Mouse (Mus musculus): ENCODE measurements at regions not wholly inside any gene's neighbourhood (a gene's known extent, or its start where the extent isn't known, plus 50 kb on each side); places are given as distances from the start of the nearest gene placed in this dataset.

- no peak overlapping the region for H3K4me2 ChIP-seq
- 45% methylated on average over 2 of the region's 2 CpGs for WGBS
- H3K27me3 ChIP-seq, result no peaks in the 10 kb centered on the region
- no peak overlapping the region for H3K27ac ChIP-seq
- H3K4me3 ChIP-seq, result no peak overlapping the region
- H3K36me3 ChIP-seq (ENCODE audit: poor library complexity, severe bottlenecking), result no peaks in the 10 kb centered on the region
- no peaks in the 10 kb centered on the region for H3K9me3 ChIP-seq (replicated peaks)
- no peak overlapping the region for H3K9ac ChIP-seq
- H3K4me1 ChIP-seq, result no peaks in the 10 kb centered on the region
- no peak for ATAC-seq
Observed at GRCm38 (mm10) chr3:114463267-114463666, 432.9 kb downstream of the Col11a1 start.

GRCm38 (mm10) chr3:114463714-114464545 lies 433.6 kb downstream of the Col11a1 start:
- 62% methylated on average over 5 of the region's 5 CpGs for WGBS
- Histone ChIP-seq H3K27ac (no peak overlapping the region), H3K9ac (no peak overlapping the region), H3K9me3 (replicated peaks) (no peaks in the 10 kb centered on the region), H3K4me2 (no peak overlapping the region), H3K27me3 (no peaks in the 10 kb centered on the region), H3K4me1 (no peaks in the 10 kb centered on the region), H3K36me3 (ENCODE audit: poor library complexity, severe bottlenecking) (no peaks in the 10 kb centered on the region), H3K4me3 (no peak overlapping the region)
- 0 out of 2 replicates have a peak, but pooled peaks have one; percentile 30 for ATAC-seq

- no peaks in the 10 kb centered on the region for H3K36me3 ChIP-seq (ENCODE audit: poor library complexity, severe bottlenecking)
- no peak overlapping the region for H3K27ac ChIP-seq
- no peaks in the 10 kb centered on the region for H3K4me1 ChIP-seq
- no peak overlapping the region for H3K4me3 ChIP-seq
- ATAC-seq, result no peak
- H3K9ac ChIP-seq, result no peak overlapping the region
- H3K9me3 ChIP-seq (replicated peaks), result no peaks in the 10 kb centered on the region
- 78% methylated on average over 2 of the region's 2 CpGs for WGBS
- H3K4me2 ChIP-seq, result no peak overlapping the region
- H3K27me3 ChIP-seq, result no peaks in the 10 kb centered on the region
Observed at GRCm38 (mm10) chr3:114464546-114464888, 434.2 kb downstream of the Col11a1 start.

GRCm38 (mm10) chr3:114483904-114484303 lies 420.0 kb upstream of the Olfm3 start:
- 52% methylated on average over 2 of the region's 2 CpGs for WGBS
- no peak overlapping the region for H3K4me2 ChIP-seq
- no peak overlapping the region for H3K9ac ChIP-seq
- no peaks in the 10 kb centered on the region for H3K4me1 ChIP-seq
- no peak overlapping the region for H3K27ac ChIP-seq
- ATAC-seq, result no peak
- no peaks in the 10 kb centered on the region for H3K27me3 ChIP-seq
- no peak overlapping the region for H3K4me3 ChIP-seq
- no peaks in the 10 kb centered on the region for H3K36me3 ChIP-seq (ENCODE audit: poor library complexity, severe bottlenecking)
- H3K9me3 ChIP-seq (replicated peaks), result no peaks in the 10 kb centered on the region

GRCm38 (mm10) chr3:114507690-114508332 lies 396.1 kb upstream of the Olfm3 start:
- Histone ChIP-seq H3K9ac (no peak overlapping the region), H3K4me3 (no peak overlapping the region), H3K4me2 (no peak overlapping the region), H3K27ac (no peak overlapping the region), H3K4me1 (no peaks in the 10 kb centered on the region), H3K27me3 (no peaks in the 10 kb centered on the region), H3K9me3 (replicated peaks) (no peaks in the 10 kb centered on the region), H3K36me3 (ENCODE audit: poor library complexity, severe bottlenecking) (no peaks in the 10 kb centered on the region)
- WGBS, result 57% methylated on average over 7 of the region's 7 CpGs
- peak; percentile 66 for ATAC-seq

- H3K9ac ChIP-seq, result no peak overlapping the region
- H3K36me3 ChIP-seq (ENCODE audit: poor library complexity, severe bottlenecking), result no peaks in the 10 kb centered on the region
- no peaks in the 10 kb centered on the region for H3K4me1 ChIP-seq
- H3K27ac ChIP-seq, result no peak overlapping the region
- WGBS, result 42% methylated on average over 1 of the region's 1 CpGs
- H3K4me3 ChIP-seq, result no peak overlapping the region
- no peaks in the 10 kb centered on the region for H3K9me3 ChIP-seq (replicated peaks)
- no peak for ATAC-seq
- H3K27me3 ChIP-seq, result no peaks in the 10 kb centered on the region
- no peak overlapping the region for H3K4me2 ChIP-seq
Observed at GRCm38 (mm10) chr3:114515233-114515632, 388.6 kb upstream of the Olfm3 start.

- Histone ChIP-seq H3K36me3 (ENCODE audit: poor library complexity, severe bottlenecking) (no peaks in the 10 kb centered on the region), H3K4me2 (no peak overlapping the region), H3K27me3 (no peaks in the 10 kb centered on the region), H3K27ac (no peak overlapping the region), H3K4me3 (no peak overlapping the region), H3K9me3 (replicated peaks) (no peaks in the 10 kb centered on the region), H3K9ac (no peak overlapping the region), H3K4me1 (no peaks in the 10 kb centered on the region)
- WGBS, result 58% methylated on average over 1 of the region's 1 CpGs
- no peak for ATAC-seq
Observed at GRCm38 (mm10) chr3:114544353-114544752, 359.5 kb upstream of the Olfm3 start.

- no peaks in the 10 kb centered on the region for H3K4me1 ChIP-seq
- no peak overlapping the region for H3K27ac ChIP-seq
- ATAC-seq, result no peak
- no peaks in the 10 kb centered on the region for H3K27me3 ChIP-seq
- H3K9ac ChIP-seq, result no peak overlapping the region
- H3K36me3 ChIP-seq (ENCODE audit: poor library complexity, severe bottlenecking), result no peaks in the 10 kb centered on the region
- WGBS, result 83% methylated on average over 6 of the region's 6 CpGs
- H3K9me3 ChIP-seq (replicated peaks), result no peaks in the 10 kb centered on the region
- no peak overlapping the region for H3K4me3 ChIP-seq
- no peak overlapping the region for H3K4me2 ChIP-seq
Observed at GRCm38 (mm10) chr3:114547218-114547617, 356.7 kb upstream of the Olfm3 start.

GRCm38 (mm10) chr3:114570978-114571377 lies 332.9 kb upstream of the Olfm3 start:
- Histone ChIP-seq H3K4me2 (no peak overlapping the region), H3K36me3 (ENCODE audit: poor library complexity, severe bottlenecking) (no peaks in the 10 kb centered on the region), H3K4me1 (no peaks in the 10 kb centered on the region), H3K9me3 (replicated peaks) (no peaks in the 10 kb centered on the region), H3K9ac (no peak overlapping the region), H3K4me3 (no peak overlapping the region), H3K27me3 (no peaks in the 10 kb centered on the region), H3K27ac (no peak overlapping the region)
- WGBS, result 57% methylated on average over 2 of the region's 2 CpGs
- no peak for ATAC-seq
